Mouse (Mus musculus): ENCODE measurements around the gene Pld6.

GRCm38 (mm10) chr11:59778181-59778873 lies 9.1 kb downstream of the Pld6 start:
- peak; percentile 97 for TF ChIP-seq CTCF (IDR thresholded peaks at IDR 0.05; ENCODE audit: extremely low read depth, insufficient read length, insufficient replicate concordance, low read depth, low read length)
- TF ChIP-seq POLR2A (IDR thresholded peaks at IDR 0.05; ENCODE audit: low read depth, low read length) = no peak

All from small intestine, adult 2 months (tissue).